In the genomic region with DNA sequence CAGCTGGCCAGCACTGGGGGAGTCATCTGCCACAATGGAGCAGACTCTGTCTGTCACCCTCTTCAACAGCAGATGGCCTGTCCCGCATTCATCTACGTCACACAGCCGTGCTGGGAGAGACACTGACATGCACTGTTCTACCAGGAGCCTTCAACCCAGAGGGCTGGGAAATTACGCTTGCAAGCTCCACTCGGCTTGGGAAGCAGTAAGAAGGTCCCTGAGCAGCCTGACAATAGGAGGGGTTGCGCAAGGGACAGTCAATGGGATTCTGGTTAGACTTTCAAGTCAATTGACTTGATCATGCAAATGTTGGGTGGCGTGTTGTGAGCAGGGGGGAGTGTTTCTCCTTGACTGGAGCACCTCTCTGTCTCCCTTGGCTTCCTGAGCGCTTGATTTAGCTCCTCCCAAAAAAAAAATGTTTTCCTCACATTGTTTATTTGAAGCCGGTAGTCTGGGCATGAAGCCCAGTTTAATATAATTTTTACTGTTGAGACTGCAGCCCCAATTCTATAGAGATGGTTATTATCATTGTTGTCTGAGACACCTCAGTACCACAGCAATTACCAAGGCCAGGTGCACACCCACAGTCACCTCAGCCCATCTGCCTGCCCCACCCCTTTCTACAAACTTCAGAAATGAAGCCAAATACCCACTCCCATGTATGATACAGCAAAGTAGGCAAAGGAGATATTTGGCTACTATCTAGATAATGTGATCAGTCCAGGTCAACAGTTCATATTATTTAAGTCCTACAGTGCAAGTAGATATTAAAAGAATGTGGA, we compare ENCODE assay signal across 9 mouse cellular contexts.
DNase-seq lines count a peak whose midpoint lies in the region; ATAC-seq and TF ChIP-seq lines count a peak whose summit lies in the region.
"Had no signal": no experiment of that assay in that cellular context is flagged by ENCODE, and none has a peak within 500 bp of the region (broad histone marks: within the 10 kb centered on the region; RNA-seq: fewer than 3 reads in every experiment).

No protein-coding gene starts in this region.

- no peaks in the 10 kb centered on the region for H3K36me3 ChIP-seq in hindbrain, postnatal 0 days (ENCODE audit: insufficient read depth, low read length)
- H3K36me3 ChIP-seq in midbrain, embryonic 12.5 days = no peaks in the 10 kb centered on the region

- H3K27me3 ChIP-seq in hindbrain, postnatal 0 days (ENCODE audit: insufficient read depth, low read length) = no peaks in the 10 kb centered on the region
- H3K27me3 ChIP-seq in midbrain, embryonic 12.5 days = no peaks in the 10 kb centered on the region

- DNase-seq in R1 (ENCODE audit: low read depth, low spot score) = peak; percentile 93
- DNase-seq in cerebellum, postnatal 14 days = peak; percentile 89 to 90
- peak; percentile 38 to 42 for DNase-seq in frontal cortex, postnatal 36 days (ENCODE audit: low spot score in 2 of 2)
- DNase-seq in hindbrain, postnatal 0 days (ENCODE audit: low spot score) = peak; percentile 85
- DNase-seq in left cerebral cortex, adult 8-10 months (ENCODE audit: low spot score in 2 of 2) = peak; percentile 32 to 72
- peak; percentile 65 for DNase-seq in telencephalon, adult 2 months (ENCODE audit: low read depth, low spot score)
- DNase-seq in thymus, postnatal 4 days = no peak

- H3K9ac ChIP-seq in hindbrain, postnatal 0 days (replicated peaks; ENCODE audit: low read length) = no peak overlapping the region; the same call in 1 of the 2 replicates
- H3K9ac ChIP-seq in midbrain, embryonic 12.5 days (replicated peaks) = no peak overlapping the region

- peak overlapping the region; percentile 70 for H3K27ac ChIP-seq in hindbrain, postnatal 0 days
- peak overlapping the region; percentile 43; the same call in 1 of the 2 replicates for H3K27ac ChIP-seq in midbrain, embryonic 12.5 days (replicated peaks)
- H3K27ac ChIP-seq: macrophage had no signal

- ATAC-seq in hindbrain, postnatal 0 days = peak; percentile 92
- peak; percentile 72 for ATAC-seq in midbrain, embryonic 12.5 days (ENCODE audit: low FRiP score, low read depth)

- peak overlapping the region; percentile 10; the same call in 1 of the 2 replicates for H3K4me2 ChIP-seq in hindbrain, postnatal 0 days (ENCODE audit: low read depth, low read length)
- H3K4me2 ChIP-seq in midbrain, embryonic 12.5 days (replicated peaks) = no peak overlapping the region

- H3K4me1 ChIP-seq in hindbrain, postnatal 0 days (ENCODE audit: insufficient read depth, low read length) = 0 out of 2 replicates have a peak, but pooled peaks cover 11% of the 10 kb centered on the region
- peaks cover 9% of the 10 kb centered on the region for H3K4me1 ChIP-seq in midbrain, embryonic 12.5 days

- no peak overlapping the region for H3K4me3 ChIP-seq in hindbrain, postnatal 0 days (ENCODE audit: low read length)
- H3K4me3 ChIP-seq in midbrain, embryonic 12.5 days = no peak overlapping the region

- 23% methylated on average over 9 of the region's 9 CpGs for WGBS in hindbrain, postnatal 0 days
- 56% methylated on average over 9 of the region's 9 CpGs for WGBS in midbrain, embryonic 12.5 days

- TF ChIP-seq CTCF in hindbrain, postnatal 0 days (IDR thresholded peaks at IDR 0.05; ENCODE audit: low read depth) = no peak

- no peaks in the 10 kb centered on the region for H3K9me3 ChIP-seq in hindbrain, postnatal 0 days (ENCODE audit: low read length)
- H3K9me3 ChIP-seq in midbrain, embryonic 12.5 days = no peaks in the 10 kb centered on the region
